Mouse (Mus musculus) kidney, adult 9 months (tissue): Measurements from ENCODE around the gene Gmppb.

Experiments
- DNase-seq: peaks from one replicate; pipeline ENCODE4 v3.0.0; 2022

Gmppb gene

GRCm38 (mm10) chr9:108082988-108083431 lies 34.0 kb downstream of the Gmppb start, which contains the start of gene Rnf123:
TSS of gene Rnf123 (minus strand) at chr9:108083346.
- DNase-seq, result no peak

DNA sequence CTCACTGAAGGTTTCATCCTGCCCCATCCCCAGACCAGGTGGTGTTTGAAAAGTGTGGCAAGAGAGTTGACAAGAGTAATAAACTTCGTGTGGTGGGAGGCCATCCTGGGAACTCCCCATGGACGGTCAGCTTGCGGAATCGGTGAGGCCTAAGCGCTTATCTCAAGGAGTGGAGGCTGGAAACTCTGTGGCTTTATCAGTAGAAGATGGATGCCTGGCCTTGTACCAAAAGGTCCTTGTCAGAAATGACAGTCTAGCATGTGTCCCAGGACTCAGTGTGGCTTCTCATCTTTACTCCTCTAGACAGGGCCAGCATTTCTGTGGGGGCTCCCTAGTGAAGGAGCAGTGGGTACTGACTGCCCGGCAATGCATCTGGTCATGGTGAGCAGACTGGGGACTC lies 34.5 kb downstream of the Gmppb start:
- DNase-seq, result no peak

- peak; percentile 81 for DNase-seq
These were observed 36.2 kb downstream of the Gmppb start for GRCm38 (mm10) chr9:108085261-108085660.

DNA sequence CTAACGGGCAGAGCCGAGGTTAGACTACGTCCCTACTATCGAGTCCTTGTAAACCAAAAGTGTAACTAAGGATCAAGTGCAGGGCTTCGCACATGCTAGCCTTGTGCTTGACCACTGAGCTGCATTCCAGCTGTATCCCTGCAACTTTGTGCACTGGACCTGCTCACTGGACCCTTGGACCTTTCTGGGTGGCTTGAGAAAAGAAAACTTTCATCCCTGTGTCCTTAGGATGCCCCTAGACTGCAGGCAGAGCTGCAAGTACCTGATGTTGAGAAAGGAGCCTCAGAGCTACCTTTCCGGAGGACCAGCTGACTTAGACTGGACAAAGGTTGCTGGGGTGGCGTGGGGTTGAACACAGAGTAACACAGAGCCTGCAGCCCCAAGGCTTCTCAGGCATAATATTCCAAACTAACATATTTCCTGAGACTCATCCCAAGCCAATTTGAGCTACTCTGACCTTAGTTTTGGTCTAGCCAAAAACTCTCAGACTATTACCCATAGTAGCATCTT lies 41.6 kb downstream of the Gmppb start:
- peak; percentile 90 for DNase-seq

DNA sequence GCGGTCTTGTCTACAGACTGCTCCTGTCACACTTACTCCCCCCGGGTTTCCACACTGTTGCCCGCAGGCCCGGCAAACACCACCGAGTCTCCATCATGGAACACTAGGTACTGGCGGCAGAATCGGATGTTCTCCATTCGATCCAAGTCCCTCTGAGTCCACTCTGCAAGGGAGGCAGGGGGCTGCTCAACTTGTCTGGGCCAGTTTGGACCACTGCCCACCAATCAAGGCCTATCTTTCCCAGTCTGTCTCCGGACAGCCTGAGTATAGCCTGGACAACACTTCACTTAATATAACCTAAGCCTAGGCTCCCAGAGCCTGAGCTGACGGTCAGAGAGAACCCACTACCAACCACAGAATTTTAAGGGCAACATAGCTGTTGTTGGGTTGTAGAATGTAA lies 44.5 kb downstream of the Gmppb start:
- DNase-seq, result no peak

DNA sequence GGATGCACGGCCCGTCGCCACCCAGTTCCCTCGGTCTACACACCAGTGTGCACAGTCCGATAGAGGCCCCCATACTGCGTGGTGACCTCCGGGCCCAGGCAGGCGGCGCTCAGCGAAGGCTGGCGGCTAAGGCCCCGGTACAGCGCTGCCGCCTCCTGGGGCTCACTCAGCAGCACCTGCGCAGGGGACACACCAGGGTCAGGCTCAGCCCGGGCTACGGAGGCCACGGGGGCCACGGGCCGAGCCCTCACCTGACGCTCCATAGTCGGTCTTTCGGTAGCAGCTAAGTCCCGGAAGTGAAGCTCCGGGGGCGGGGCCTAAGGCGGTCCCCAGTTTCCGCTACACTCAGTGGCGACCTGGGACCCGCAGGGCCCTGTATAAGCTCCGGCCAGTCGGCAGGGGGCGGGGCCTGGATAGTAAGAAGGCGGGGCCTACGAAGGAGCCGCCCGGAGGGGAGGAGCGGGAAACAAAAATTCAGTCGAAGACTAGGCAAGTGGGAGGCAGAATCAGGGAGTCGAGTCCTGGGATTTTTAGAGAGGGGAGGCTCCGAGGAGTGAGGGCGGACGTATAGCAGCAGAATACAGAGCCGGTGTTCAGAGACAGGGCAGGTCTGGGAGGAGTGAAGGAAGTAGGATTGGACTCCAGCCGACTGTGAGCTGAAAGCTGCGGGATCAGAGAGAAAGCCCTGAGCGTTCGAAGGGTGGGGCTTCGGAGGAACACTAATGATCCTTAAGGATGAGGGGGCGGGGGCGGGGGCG lies 45.3 kb downstream of the Gmppb start, which contains the start of gene Apeh:
Apeh (minus strand) TSS at position 423 of the 758 bp plus-strand sequence.
- peak; percentile 98 for DNase-seq

DNA sequence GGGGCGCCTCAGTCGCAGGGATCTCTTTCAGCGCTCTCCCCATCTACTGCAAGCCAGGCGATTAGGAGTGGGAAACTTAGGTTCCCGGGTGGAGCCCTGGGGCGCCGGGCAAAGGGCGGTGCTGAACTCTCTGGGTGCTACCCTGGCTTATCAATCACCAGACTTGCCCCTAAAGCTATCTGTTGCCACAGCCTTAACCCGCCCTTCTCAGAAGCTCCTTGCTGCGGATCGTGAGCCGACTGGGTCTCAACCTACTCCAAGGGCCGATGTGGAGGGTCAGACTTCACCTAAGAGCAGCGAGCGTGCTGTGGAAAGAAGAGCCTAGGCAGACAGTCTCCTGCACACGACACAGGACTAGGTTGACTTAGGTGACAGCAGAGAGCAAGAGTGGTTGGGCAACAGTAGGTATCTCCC lies 46.0 kb downstream of the Gmppb start:
- DNase-seq, result peak; percentile 59

- peak; percentile 80 for DNase-seq
These were observed 46.5 kb downstream of the Gmppb start for GRCm38 (mm10) chr9:108095518-108095917.

GRCm38 (mm10) chr9:108095949-108096712 lies 47.1 kb downstream of the Gmppb start:
- DNase-seq, result no peak

DNA sequence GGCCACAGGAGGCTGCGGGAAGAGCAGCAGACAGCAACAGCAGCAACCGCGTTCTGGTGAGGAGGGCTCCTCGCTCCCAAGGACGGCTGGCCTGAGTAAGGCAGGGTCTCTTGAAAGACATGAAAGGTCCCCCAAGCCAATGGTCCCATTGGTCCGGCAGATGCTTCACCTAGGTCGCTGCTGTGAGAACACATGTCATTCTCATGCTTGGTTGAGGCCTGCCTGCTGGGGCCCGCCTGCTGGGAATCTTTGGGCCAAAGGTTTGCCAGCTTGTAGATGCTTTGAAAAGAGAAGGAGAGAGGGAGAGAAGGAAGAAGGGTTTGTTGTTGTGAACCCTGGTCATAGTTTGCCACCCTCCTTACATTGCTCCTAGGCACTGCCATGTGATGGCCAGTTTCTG lies 50.6 kb downstream of the Gmppb start:
- DNase-seq, result no peak
